Mouse (Mus musculus) left cerebral cortex, adult 6 months (tissue): ENCODE results near the gene Rin2. TPM values are rescaled to one million over a fixed set of nuclear protein-coding genes. Genes with fewer than 3 reads are reported as not detected.

Source experiments
- long read RNA-seq, 2 experiments: library from polyadenylated mRNA; unstranded; transcript quantifications; one replicate each; pipeline ENCODE4 v2.0.0; 2019 to 2020
- polyA plus RNA-seq: library from polyadenylated mRNA; unstranded; fragments of <200 nt; fragmentation: Nextera tagmentation; gene quantifications from 2 replicates; pipeline ENCODE4 v1.2.3, GENCODE M21; 2021

Gene Rin2
- 9.0 and 13.0 TPM in 2 replicates for polyA plus RNA-seq
- long read RNA-seq, experiment 1, full-length matches to known transcripts = 5 of 103 reads
- long read RNA-seq, experiment 1, partial matches to known transcripts = 86 of 103 reads
- long read RNA-seq, experiment 1, other reads (novel, unspliced or antisense) = 12 of 103 reads
- long read RNA-seq, experiment 2, full-length matches to known transcripts = 1 of 24 reads
- long read RNA-seq, experiment 2, partial matches to known transcripts = 23 of 24 reads
- long read RNA-seq, experiment 2, other reads (novel, unspliced or antisense) = 0 of 24 reads

DNA sequence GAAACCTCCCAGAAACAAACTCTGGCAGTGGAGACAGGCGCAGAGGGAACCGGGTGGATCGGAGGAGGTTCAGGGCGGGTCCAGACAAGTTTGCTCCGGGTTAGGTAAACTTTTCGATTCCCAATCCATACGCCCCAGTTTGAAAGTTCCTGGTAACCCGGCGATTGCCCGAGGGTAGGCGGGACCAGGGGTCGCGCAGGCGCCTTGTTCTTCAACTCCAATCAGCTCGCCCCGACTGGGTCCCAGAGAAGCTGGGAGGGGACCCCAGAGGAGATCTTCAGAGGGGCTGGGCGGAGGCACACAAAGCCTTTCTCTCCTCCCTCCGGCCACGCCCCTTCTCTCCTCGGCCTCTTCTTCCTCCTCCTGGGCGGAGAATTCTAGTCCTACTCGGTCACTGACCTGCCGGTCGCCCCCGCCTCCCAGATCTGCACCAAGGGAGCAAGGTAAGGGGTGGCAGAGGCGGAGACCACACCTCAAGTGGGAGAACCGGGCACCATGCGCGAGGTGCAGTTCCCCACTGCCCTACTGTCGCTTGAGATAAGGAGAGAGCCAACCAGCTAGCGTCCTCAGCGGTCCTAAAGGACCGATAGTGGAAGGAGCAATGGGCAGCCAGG, at the start of gene Rin2:
Gene Rin2, plus strand, starts transcription at position 74 of the 614 bp plus-strand sequence.

DNA sequence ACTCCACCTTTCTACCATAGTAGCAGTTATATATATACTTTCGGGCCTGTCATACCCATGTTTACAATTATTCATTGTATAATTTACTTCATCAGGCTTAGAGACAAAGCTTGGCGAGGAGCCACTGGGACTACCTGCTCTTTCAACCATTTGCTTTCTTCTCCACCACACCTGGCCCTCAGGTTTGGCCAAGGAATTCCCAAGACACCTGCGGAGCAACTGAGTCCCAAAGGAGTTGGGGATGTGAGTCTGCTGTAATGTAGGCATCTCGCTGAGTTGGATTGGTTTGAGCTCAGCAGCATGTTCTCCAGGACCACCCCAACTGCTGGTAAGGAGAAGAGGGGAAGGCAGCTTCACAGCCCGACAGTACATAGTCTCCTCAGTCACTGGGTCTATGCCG, 226.8 kb downstream of the Rin2 start, which contains the start of gene Naa20:
Gene Naa20, plus strand, starts transcription at position 239 of the 400 bp plus-strand sequence.

DNA sequence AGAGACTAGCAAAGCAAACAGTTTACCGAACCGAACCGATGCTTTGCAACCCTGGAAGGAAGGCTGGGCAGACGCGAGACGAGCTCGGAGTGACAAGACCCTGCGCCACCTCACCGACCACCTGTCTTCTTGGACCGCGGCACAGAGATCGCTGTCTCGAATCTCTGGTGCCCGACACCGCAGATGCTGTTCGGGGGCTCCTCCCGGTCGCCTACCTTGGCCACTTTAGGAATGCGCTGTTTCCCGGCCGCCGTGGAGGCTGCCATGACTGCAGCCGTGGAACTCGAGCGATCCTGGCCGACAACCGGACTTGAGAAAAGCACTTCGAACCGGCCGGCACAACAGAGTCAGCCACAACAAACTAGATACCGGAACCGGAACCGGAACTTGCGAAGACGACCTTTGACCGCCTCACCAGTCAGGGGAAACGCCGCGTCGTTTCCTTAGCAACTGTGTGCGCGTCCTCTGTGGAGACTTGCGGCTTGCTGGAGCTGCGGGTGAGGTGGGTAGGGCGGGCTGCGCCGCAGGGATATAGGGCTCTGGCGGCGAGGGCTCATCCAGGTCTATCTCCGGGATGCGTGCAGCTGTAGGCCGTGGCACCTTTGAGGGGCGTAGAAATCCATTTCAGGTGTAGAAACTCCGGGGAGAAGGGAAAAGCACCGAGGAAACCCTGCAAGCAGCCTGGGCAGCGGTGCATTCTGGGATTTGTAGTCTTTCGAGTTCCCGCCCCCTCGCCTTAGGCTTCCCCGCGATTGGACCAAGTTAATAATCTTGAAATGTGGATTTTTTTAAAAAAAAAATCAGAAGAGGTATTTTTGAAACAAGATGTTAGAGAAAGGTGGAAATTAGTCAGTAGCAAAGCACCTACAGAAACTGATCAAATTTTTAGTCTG, 259.6 kb downstream of the Rin2 start, which contains the start of the genes Cfap61 and Crnkl1:
Gene Cfap61, plus strand, starts transcription at position 446 of the 893 bp plus-strand sequence.
Gene Crnkl1, minus strand, starts transcription at position 676 of the 893 bp plus-strand sequence.

Other genes with a start within 250 kb of the Rin2 start
- 141 and 169 TPM in 2 replicates for gene Naa20, start 226.9 kb downstream of the Rin2 start, polyA plus RNA-seq